10 mouse cellular contexts compared by ENCODE assay signal in the genomic region with DNA sequence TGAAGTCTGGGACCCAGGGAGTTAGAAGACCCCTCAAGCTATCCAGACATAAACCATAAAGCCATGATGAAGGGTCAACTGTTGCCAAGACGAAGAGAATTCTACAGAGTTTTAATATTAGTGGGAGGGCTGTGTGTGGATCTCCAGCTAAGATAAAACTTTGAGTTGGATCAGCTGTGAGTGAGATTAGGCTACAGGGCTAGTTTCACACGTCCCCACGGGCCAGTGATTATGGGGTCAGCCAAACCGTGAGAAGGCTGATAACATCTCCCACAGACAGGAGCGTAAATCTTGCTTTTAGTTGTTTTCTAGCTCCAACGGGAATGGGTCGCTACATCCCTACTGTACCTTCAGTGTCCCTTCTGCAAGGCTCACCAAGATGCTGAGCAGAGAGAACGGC.
"Had no signal": no experiment of that assay in that cellular context is flagged by ENCODE, and none has a peak within 500 bp of the region (broad histone marks: within the 10 kb centered on the region; RNA-seq: fewer than 3 reads in every experiment).

No protein-coding gene starts in this region.

- H3K9ac ChIP-seq: limb, embryonic 13.5 days; liver, embryonic 13.5 days had no signal

- H3K4me2 ChIP-seq: limb, embryonic 13.5 days; liver, embryonic 13.5 days; midbrain, embryonic 11.5 days had no signal

- H3K27me3 ChIP-seq: limb, embryonic 13.5 days; liver, embryonic 13.5 days had no signal

- H3K4me3 ChIP-seq: limb, embryonic 13.5 days; liver, embryonic 13.5 days had no signal

- H3K27ac ChIP-seq: limb, embryonic 13.5 days; liver, embryonic 13.5 days had no signal

- H3K36me3 ChIP-seq: limb, embryonic 13.5 days; liver, embryonic 13.5 days had no signal

- DNase-seq: left cerebral cortex, postnatal 4 days; liver, embryonic 13.5 days; lung, adult 2 months; lung, postnatal 14 days; lung, postnatal 4 days; midbrain, embryonic 14.5 days; thymus, adult 18-20 months; thymus, postnatal 36 days had no signal

- H3K9me3 ChIP-seq: limb, embryonic 13.5 days; liver, embryonic 13.5 days had no signal
